ENCODE assay signal across 10 mouse cellular contexts in the genomic region with DNA sequence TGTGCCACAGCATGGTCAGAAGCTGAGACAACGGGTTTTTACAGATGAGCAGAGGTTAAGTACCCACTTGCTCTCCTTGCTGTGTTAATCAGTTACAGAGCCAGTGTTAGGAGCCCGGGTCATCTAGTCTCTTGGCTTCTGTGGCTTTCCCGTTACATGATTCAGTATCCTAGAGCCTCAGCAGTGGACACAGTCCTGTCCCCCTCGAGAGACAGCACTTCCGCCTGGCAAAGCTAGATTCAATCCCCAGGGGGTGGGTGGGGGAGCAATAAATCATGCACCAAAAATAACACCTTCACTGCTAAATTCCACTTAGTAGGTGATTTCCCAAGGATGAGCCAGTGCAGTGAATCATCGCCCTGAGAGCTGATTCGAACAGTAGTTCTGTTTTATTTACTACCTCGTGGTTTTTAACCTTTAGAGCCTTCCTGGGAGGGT. TPM values are rescaled to one million over a fixed set of nuclear protein-coding genes. Genes with fewer than 3 reads are reported as not detected.
DNase-seq lines count a peak whose midpoint lies in the region; TF ChIP-seq lines count a peak whose summit lies in the region.
"Had no signal": no experiment of that assay in that cellular context is flagged by ENCODE, and none has a peak within 500 bp of the region (broad histone marks: within the 10 kb centered on the region; RNA-seq: fewer than 3 reads in every experiment).

No protein-coding gene starts in this region.

- peaks cover 87% of the 10 kb centered on the region for H3K79me2 ChIP-seq in macrophage (ENCODE audit: inconsistent target)

- H3K27ac ChIP-seq in macrophage = peak overlapping the region; percentile 95
- H3K27ac ChIP-seq in layer of hippocampus, adult 2 months = no peak overlapping the region
- H3K27ac ChIP-seq: embryonic facial prominence, embryonic 13.5 days had no signal

- no peak overlapping the region; the same call in 1 of the 2 replicates for H3K4me3 ChIP-seq in macrophage (ENCODE audit: inconsistent target)
- H3K4me3 ChIP-seq in layer of hippocampus, adult 2 months = no peak overlapping the region
- H3K4me3 ChIP-seq: embryonic facial prominence, embryonic 13.5 days; lung, embryonic 15.5 days had no signal

- DNase-seq in adrenal gland, adult (ENCODE audit: inconsistent age in 2 of 2, low spot score in 1 of 2) = peak; percentile 48 to 85
- DNase-seq in adrenal gland, postnatal 4 days (ENCODE audit: low spot score in 2 of 2) = no peak
- peak; percentile 45 for DNase-seq in adrenal gland, postnatal 10 days
- peak; percentile 85 for DNase-seq in induced T-regulatory cell, adult 2 months (ENCODE audit: low read depth)
- no peak for DNase-seq in right cerebral cortex, postnatal 36 days (ENCODE audit: low spot score in 2 of 2)
- no peak for DNase-seq in layer of hippocampus, adult 8-10 months (ENCODE audit: low spot score in 2 of 2)
- no peak for DNase-seq in layer of hippocampus, adult 2 months (ENCODE audit: low spot score in 2 of 2)

- no peak for TF ChIP-seq CTCF in layer of hippocampus, adult 2 months (conservative IDR thresholded peaks at IDR 0.05)

- 9% methylated on average over 8 of the region's 8 CpGs for WGBS in macrophage (ENCODE audit: missing documents)

- H3K36me3 ChIP-seq in macrophage (ENCODE audit: inconsistent target) = no peaks in the 10 kb centered on the region
- H3K36me3 ChIP-seq: embryonic facial prominence, embryonic 13.5 days; lung, embryonic 15.5 days had no signal

RNA-seq across cellular contexts. Expression of a gene that starts 42.0 kb away (rescaled TPM):
- total RNA-seq in adrenal gland, postnatal 4 days (2021) = 10 to 100 TPM; 42.9 to 43.1 TPM
- total RNA-seq in adrenal gland, postnatal 10 days (2021) = 10 to 100 TPM; 25.3 to 34.4 TPM
- 100 to 1,000 TPM in 25 of 26 experiments, 10 to 100 TPM in 1; 87.8 to 675 (median 157) TPM for total RNA-seq in macrophage (2018; cell fraction: chromatin; rRNA removed)
- 10 to 100 TPM; 13.9 to 46.8 (median 17.8) TPM for total RNA-seq in macrophage (2018; cell fraction: cytosol; rRNA removed)
- total RNA-seq in macrophage (2018; cell fraction: nucleus; rRNA removed) = 100 to 1,000 TPM in 10 of 26 experiments, 10 to 100 TPM in 16; 46.5 to 295 (median 87.3) TPM
- 22.8 to 33.0 TPM (median 24.7 TPM) in 3 replicates for polyA plus RNA-seq in macrophage (2018)
- 10 to 100 TPM; 40.5 to 47.3 (median 45.4) TPM for total RNA-seq in layer of hippocampus, adult 8-10 months (2022)
- total RNA-seq in layer of hippocampus, adult 2 months (2021) = 10 to 100 TPM; 44.0 to 47.3 TPM

Comparison
In these comparisons a context has a peak if more than half of its experiments do, and no peak if none do; other contexts are left out.
1. DNase-seq: peak in adrenal gland, adult (2 of 2), adrenal gland, postnatal 10 days (single experiment) and induced T-regulatory cell, adult 2 months (single experiment); none in adrenal gland, postnatal 4 days (0 of 2), right cerebral cortex, postnatal 36 days (0 of 2), layer of hippocampus, adult 8-10 months (0 of 2) and layer of hippocampus, adult 2 months (0 of 2).